Mouse (Mus musculus) neutrophil, adult 65 days (primary cell): Measurements from ENCODE around the gene Tmem255b. TPM values are rescaled to one million over a fixed set of nuclear protein-coding genes. Genes with fewer than 3 reads are reported as not detected.

ENCODE experiments used
- total RNA-seq: library from RNA; stranded (reverse); gene quantifications from 2 replicates; pipeline ENCODE4 v1.2.4, GENCODE M21; 2023

Tmem255b gene
- not detected in 2 replicates for total RNA-seq

DNA sequence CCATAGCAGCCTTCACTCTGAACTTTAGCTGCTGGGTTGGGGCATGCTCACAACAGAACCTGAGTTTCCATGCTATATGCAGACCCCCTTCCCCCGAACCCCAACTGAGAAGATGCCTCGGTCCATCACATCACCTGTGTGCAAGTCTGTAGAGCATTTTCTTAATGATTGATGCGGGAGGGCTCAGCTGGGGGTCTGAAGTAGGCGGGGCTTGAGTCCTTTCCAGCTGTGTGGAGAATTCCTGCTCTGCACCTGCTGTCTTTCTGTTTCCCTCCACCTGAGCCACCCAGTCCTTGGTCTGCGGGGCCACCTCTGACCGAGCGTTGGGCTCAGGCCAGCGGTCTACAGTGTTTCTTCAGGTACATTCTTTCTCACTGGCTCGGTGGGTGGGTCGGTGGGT lies at the start of gene Tmem255b:
Tmem255b (plus strand) TSS at position 301 of the 400 bp plus-strand sequence.

GRCm38 (mm10) chr8:13396725-13397124 lies 38.3 kb upstream of the Tmem255b start, which contains the start of gene Atp4b:
TSS of gene Atp4b (minus strand) at chr8:13396825.

DNA sequence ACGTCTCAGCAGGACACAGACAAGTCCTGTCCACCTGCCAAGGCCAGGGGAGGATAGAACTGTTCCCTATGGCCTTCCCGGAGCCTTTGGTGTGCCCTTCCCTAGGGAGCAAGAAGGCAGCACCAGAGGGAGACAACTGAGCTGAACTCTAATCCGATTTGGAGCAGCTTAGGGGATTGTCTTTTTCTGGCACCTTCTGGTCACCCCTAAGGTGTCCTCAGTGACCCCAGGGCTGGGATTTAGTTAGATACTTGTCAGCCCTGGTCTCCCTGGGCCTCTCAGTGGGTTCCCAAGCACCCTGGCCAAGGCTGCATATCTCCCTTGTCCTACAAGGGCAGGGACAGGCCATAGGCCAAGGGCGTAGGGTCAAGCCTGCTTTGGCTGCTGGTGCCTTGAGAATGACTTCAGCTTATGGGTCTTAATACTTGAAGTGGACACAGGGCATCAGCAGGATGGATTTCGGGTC lies 30.3 kb upstream of the Tmem255b start, which contains the start of gene Grk1:
Grk1 (plus strand) TSS at position 416 of the 466 bp plus-strand sequence.

GRCm38 (mm10) chr8:13493858-13494631 lies 59.1 kb downstream of the Tmem255b start, which contains the start of gene Gas6:
TSS of gene Gas6 (minus strand) at chr8:13494490.

Other genes starting within 250 kb of the Tmem255b start
- not detected in 2 replicates for gene Grtp1, start 234.6 kb upstream of the Tmem255b start, total RNA-seq
- not detected in 2 replicates for gene Adprhl1, start 181.0 kb upstream of the Tmem255b start, total RNA-seq
- 6.1 and 7.5 TPM in 2 replicates for gene Dcun1d2, start 147.1 kb upstream of the Tmem255b start, total RNA-seq
- 46.5 and 58.3 TPM in 2 replicates for gene Tmco3, start 147.0 kb upstream of the Tmem255b start, total RNA-seq
- 150 and 168 TPM in 2 replicates for gene Tfdp1, start 96.4 kb upstream of the Tmem255b start, total RNA-seq
- not detected in 2 replicates for gene Atp4b, start 38.4 kb upstream of the Tmem255b start, total RNA-seq
- gene Grk1, start 30.1 kb upstream of the Tmem255b start, total RNA-seq, result 0.14 and 0.19 TPM in 2 replicates
- 0.84 and 0.88 TPM in 2 replicates for gene Gas6, start 59.3 kb downstream of the Tmem255b start, total RNA-seq
- 2.4 and 5.1 TPM in 2 replicates for gene 1700029H14Rik, start 127.3 kb downstream of the Tmem255b start, total RNA-seq
- gene Rasa3, start 242.4 kb downstream of the Tmem255b start, total RNA-seq, result 146 TPM in 2 replicates